Mouse (Mus musculus): ENCODE measurements around the gene Specc1.
"Not testable (repeated sequence)": the region's sequence is repeated elsewhere in the genome, so short reads cannot be mapped to it uniquely, and the experiment has no call there.

Gene Specc1

DNA sequence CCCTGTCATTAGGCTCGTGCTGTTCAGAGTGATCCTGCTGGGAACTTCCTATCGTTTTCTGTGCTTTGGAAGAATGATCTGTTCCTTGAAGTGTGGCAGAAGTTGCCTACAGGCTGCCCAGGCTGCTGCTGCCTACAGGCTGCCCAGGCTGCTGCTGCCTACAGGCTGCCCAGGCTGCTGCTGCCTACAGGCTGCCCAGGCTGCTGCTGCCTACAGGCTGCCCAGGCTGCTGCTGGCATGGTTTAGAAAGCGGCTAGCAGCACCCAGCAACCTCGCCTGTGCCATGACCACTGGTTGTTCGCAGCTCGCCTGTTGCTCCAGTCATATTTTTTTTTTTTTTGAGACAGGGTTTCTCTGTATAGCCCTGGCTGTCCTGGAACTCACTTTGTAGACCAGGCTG is 2.1 kb downstream of the Specc1 start:
- POLR2A ChIA-PET: not testable (repeated sequence)
- CTCF ChIA-PET: interaction anchor here in 1 of 4 experiments (1.7 kb wide), 1 partner anchor 8 kb away, joined by 4 read pairs; no protein-coding TSS in a partner anchor

GRCm38 (mm10) chr11:61960096-61960495 is 3.5 kb downstream of the Specc1 start:
- ChIA-PET CTCF (interaction anchor here in 2 of 4 experiments (0.6 to 1.7 kb wide), 2 partner anchors 10 to 234 kb away, joined by 4 to 5 read pairs; no protein-coding TSS in a partner anchor), POLR2A (no interaction called here)

GRCm38 (mm10) chr11:61962684-61963083 is 6.1 kb downstream of the Specc1 start:
- CTCF ChIA-PET: no interaction called here
- POLR2A ChIA-PET: no interaction called here

DNA sequence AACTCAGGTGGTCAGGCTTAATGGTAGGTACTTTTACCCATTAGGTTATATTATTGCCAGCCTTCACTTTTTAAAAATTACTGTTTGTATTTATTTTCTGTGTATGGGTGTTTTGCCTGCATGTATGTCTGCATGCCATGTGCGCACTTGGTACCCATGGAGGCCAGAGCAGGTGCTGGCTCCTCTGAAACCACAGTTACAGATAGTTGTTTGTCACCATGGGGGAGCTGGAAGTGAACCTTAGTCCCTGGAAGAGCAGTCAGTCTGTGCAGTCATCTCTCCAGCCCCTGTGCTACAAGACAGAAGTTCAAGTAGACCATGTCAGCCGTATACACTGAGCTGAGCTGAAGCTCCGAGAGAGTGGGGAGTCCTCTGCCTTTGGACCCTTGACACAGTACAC is 6.6 kb downstream of the Specc1 start:
- ChIA-PET CTCF (no interaction called here), POLR2A (interaction anchor here in 1 of 4 experiments (1.0 kb wide), 1 partner anchor 14 kb away, joined by 3 read pairs; no protein-coding TSS in a partner anchor)

DNA sequence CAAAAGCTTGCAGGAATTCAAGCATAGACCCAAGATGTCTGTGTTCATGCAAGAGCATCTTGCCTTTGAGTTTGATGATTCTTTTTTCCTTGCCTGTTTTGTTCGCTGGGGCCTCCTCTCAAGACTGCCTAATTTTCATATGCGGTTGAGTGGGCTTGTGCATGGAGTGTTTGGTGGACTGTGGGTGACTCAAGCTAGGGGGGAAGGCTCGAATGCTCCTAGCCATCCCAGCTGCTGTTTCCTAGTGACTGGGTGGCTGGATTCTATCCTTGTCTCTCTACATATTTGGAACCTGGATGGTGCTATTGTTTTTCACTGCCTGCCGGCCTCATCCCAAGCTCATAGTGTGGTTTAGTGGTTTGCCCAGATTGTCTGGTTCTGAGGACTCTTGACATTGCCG is 8.0 kb downstream of the Specc1 start:
- CTCF ChIA-PET: interaction anchor here in 1 of 4 experiments (1.0 kb wide), 1 partner anchor 8 kb away, joined by 4 read pairs; the partner anchor contains the start of gene Specc1
- POLR2A ChIA-PET: interaction anchor here in 1 of 4 experiments (0.5 to 1.1 kb wide), 2 partner anchors 639 to 1494 kb away, joined by 3 to 4 read pairs; no protein-coding TSS in a partner anchor

- ChIA-PET POLR2A (no interaction called here), CTCF (no interaction called here)
Measured at GRCm38 (mm10) chr11:61967034-61967433, 10.5 kb downstream of the Specc1 start.

- CTCF ChIA-PET: no interaction called here
- POLR2A ChIA-PET: interaction anchor here in 1 of 4 experiments (0.6 kb wide), 1 partner anchor 113 kb away, joined by 3 read pairs; no protein-coding TSS in a partner anchor
Measured at GRCm38 (mm10) chr11:61968875-61969274, 12.3 kb downstream of the Specc1 start.

DNA sequence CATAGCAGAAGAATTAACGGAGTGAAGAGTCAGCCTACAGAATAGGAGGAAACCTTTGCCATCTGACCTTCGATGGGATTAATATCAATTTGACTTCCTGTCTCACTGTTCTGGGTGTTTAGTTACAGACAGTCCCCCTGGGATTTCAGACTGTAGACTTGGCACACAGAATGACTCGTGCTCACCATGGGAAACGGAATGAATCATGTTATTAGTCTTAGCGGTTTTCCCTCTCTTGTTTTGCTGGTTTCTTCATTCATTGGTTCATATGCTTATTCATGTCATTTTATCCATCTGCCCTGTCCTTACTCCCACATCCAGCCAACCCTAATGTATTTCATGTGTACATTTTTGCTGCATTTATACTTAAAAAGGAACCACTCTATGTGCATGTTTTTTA is 14.3 kb downstream of the Specc1 start:
- ChIA-PET CTCF (no interaction called here), POLR2A (no interaction called here)

DNA sequence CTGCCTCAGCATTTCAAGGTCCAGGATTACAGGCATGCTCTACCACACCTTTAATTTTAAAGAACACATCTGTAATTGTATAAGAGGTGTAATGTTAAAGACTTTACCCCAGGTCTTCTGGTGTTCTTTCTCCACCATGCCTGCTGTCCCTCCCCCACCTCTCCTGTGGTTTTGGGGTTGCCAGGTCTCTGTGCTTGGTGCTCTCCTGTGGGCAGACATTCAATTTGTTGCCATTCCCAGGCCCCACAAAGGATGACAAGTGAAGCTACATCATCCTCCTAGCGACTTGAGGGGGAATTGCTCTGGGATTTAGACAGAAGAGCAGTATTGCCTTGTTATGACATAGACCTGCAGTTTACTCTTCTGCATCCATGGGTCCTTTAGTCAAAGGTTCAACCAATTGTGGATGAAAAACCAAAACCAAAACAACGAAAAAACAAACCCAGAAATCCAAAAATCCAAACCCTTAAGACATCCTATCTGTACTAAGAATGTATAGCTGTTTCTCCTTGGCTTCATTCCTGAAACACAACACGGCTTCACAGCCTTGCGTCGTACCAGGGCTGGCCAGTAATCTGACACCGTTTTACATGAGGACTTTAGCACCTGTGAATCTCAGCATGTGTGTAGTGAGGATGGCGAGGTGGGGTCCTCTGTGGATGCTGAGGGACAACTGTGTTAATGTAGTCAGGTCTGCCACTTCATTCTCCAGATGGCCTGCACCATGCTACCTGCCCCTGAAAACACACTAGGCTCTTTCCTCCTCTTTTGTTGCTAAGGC is 15.1 kb downstream of the Specc1 start:
- ChIA-PET POLR2A (no interaction called here), CTCF (no interaction called here)

DNA sequence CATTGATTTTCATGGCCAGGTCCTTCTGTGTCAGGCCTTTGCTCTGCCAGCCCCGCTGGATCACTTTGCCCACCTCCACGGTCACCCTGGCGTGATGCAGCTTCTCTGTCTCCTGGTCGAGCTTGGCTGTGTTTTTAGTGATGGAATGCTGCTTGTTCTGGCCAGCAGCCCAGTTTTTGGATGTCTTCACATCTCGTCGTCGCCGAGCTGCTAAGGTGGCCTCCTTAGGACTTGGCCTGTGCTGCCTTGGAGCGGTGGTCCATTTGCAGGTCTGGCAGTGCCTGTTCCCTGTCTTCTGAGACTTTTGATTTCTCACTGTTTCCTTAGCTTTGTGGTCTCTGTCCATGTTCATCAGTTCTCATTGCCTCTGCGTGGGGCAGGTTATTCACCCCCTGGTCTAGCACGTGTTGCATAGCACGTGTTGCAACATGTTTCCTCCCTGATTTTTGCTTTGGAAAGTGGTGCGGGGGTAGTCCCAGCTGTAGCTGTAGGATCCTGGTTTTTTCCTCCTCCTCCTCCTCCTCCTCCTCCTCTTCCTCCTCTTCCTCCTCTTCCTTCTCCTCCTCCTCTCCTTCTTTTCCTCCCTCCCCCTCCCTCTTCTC is 17.6 kb downstream of the Specc1 start:
- ChIA-PET CTCF (interaction anchor here in 2 of 4 experiments (1.0 to 1.5 kb wide), 2 partner anchors 17 to 74 kb away, joined by 3 read pairs; partner anchors contain the start of gene Specc1 (in 1 of the 2)), POLR2A (interaction anchor here in 1 of 4 experiments (0.5 kb wide), 1 partner anchor 1473 kb away, joined by 3 read pairs; no protein-coding TSS in a partner anchor)

DNA sequence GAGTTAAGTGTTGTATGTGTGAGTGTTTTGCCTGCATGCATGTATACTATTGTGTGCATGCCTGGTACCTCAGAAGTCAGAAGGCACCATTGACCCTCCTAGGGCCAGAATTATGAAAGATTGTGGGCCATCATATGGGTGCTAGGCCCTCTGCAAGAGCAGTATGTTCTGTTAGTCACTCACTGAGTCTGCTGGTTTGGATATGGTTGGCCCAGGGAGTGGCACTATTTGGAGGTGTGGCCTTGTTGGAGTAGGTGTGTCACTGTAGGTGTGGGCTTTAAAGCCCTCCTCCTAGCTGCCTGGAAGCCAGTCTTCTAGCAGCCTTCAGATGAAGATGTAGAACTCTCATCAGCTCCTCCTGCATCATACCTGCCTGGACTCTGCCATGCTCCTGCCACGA is 19.2 kb downstream of the Specc1 start:
- CTCF ChIA-PET: no interaction called here

DNA sequence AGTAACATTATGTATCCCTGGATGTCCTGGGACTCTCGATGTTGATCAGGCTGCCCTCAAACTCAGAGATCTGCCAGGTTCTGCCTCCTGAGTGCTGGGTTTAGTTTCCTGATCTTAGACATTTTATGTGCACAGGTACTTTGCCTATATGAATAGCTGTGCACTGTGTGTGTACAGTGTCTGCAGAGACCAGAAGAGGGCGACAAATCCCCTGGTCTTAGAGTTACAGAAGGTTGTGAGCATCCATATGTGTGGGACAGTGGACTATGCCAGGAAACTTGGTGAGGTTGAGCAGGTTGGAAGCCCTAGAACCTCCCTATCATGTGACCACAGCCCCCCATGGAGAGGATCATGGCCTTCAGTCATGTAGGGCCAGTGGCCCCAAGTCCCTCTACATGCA is 24.7 kb downstream of the Specc1 start:
- CTCF ChIA-PET: interaction anchor here in 2 of 4 experiments (0.6 to 2.1 kb wide), 4 partner anchors 24 to 306 kb away, joined by 3 to 8 read pairs (median 5); partner anchors contain the start of gene Specc1 (in 1 of the 2)
- POLR2A ChIA-PET: no interaction called here

More for the DNA sequence above, 19.2 kb downstream of the Specc1 start:
- POLR2A ChIA-PET: no interaction called here

GRCm38 (mm10) chr11:61982828-61983227 is 26.3 kb downstream of the Specc1 start:
- ChIA-PET POLR2A (interaction anchor here in 1 of 4 experiments (0.7 kb wide), 1 partner anchor 8 kb away, joined by 4 read pairs; no protein-coding TSS in a partner anchor), CTCF (interaction anchor here in 3 of 4 experiments (0.5 to 2.1 kb wide), 4 partner anchors 26 to 732 kb away, joined by 3 to 8 read pairs (median 4); partner anchors contain the start of gene Specc1 (in 1 of the 3))

DNA sequence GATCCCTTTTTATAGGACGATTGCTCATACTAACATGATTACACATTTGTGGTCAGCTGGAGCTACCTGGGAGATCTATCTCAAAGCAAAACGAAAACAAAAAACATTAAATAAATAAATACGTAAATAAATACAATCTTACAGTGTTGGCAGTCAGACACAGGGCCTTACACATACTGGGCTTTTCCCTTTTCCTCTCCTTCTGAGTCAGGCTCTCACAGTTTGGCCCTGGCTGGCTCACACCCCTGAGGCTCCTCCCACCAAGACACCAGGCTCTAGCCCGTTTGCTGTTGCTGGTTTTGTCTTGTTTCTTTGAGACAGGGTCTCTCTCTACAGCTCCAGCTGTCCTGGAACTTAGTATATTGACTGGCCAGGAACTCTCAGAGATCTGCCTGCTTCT is 30.4 kb downstream of the Specc1 start:
- ChIA-PET CTCF (no interaction called here), POLR2A (no interaction called here)

DNA sequence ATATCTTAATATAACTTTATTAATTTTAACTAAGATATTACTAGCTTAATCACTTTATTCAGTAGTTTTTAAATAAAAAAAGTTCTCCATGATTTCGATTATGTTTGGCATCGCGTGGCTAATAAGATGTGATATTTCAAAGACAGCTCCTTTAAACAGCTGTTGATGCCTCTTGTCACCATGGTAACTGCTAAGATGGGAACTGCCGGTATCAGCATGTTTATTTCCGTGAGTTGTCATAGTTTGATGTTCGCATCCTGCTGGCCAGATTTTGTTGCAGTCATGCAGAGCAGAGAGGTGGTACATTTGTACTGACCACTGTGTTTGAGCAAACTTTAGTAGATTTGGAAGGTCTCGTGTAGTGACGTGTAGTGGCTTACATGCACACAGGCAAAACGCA is 33.1 kb downstream of the Specc1 start:
- POLR2A ChIA-PET: interaction anchor here in 1 of 4 experiments (0.7 kb wide), 1 partner anchor 134 kb away, joined by 4 read pairs; no protein-coding TSS in a partner anchor
- CTCF ChIA-PET: no interaction called here

- ChIA-PET POLR2A (no interaction called here), CTCF (no interaction called here)
Measured at GRCm38 (mm10) chr11:61991576-61991975, 35.0 kb downstream of the Specc1 start.

- CTCF ChIA-PET: no interaction called here
Measured at GRCm38 (mm10) chr11:61992671-61993285, 36.2 kb downstream of the Specc1 start.

DNA sequence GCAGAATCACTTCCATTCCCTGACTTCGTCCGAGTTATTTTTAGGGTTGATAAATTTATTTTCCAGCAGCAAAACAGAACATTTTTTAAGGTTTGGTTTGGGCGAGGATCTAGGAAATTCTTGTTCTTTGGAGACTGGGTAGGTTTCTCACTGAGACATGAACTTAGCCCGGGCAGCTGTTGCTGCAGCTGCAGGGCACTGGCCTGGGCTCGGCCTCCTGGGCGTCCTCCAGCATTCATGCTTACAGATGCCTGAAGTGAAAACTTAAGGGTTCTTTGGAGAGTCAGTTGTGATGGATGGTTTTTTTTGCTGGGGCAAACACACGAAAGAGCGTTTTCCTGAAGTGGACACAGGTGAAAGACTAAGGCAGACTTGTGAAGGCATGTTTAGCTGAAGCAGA is 42.9 kb downstream of the Specc1 start:
- POLR2A ChIA-PET: no interaction called here
- CTCF ChIA-PET: interaction anchor here in 1 of 4 experiments (0.7 kb wide), 1 partner anchor 12 kb away, joined by 3 read pairs; no protein-coding TSS in a partner anchor

More at GRCm38 (mm10) chr11:61992671-61993285, 36.2 kb downstream of the Specc1 start:
- POLR2A ChIA-PET: no interaction called here

DNA sequence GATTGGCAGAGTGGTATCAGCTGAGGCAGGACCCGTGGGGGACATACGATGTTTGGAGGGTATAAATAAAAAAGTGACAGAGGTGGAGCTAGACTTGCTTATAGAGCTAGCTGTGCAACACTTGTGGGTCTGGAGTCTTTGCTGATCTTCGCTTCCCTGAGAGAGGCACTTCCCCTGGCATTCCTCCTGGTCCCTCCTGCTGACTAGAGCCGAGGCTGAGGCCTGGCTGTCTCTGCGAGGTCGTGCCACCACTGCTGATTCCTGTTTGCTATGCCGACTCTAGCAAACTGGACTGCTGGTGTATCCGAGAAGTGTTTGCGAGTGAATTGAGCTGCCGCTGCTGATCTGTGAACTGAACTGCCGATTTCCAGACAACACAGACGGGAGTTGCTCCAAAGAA is 43.5 kb downstream of the Specc1 start:
- POLR2A ChIA-PET: no interaction called here
- CTCF ChIA-PET: interaction anchor here in 1 of 4 experiments (0.7 kb wide), 1 partner anchor 11 kb away, joined by 3 read pairs; no protein-coding TSS in a partner anchor

GRCm38 (mm10) chr11:62001977-62002376 is 45.4 kb downstream of the Specc1 start:
- POLR2A ChIA-PET: no interaction called here
- CTCF ChIA-PET: interaction anchor here in 3 of 4 experiments (0.7 to 1.3 kb wide), 3 partner anchors 9 to 53 kb away, joined by 3 to 6 read pairs (median 3); no protein-coding TSS in a partner anchor
